In the genomic region with DNA sequence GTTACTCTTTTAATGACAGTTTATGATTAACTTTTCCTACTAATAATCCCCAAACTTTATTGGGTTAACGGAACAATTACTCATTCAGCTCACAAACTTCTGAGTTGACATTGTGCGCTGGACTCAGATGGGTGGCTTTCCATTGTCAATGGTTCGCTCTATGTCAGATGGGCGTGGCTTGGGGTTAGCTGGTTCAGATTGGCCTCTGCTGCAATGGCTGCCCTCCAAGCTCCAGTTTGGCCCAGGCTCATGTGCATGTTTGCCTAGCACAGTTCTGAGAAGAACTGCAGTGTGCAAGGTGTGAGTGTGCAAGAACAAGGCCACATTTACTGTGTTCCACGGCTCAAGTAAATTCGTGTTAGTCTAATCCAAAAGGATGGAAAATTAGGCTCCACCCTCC, we compare ENCODE assay signal across 12 mouse cellular contexts.
"Had no signal": no experiment of that assay in that cellular context is flagged by ENCODE, and none has a peak within 500 bp of the region (broad histone marks: within the 10 kb centered on the region; RNA-seq: fewer than 3 reads in every experiment).

No protein-coding gene starts in this region.

- DNase-seq: gastrocnemius, postnatal 14 days; gastrocnemius, postnatal 36 days; heart, adult 18-20 months; heart, postnatal 14 days; heart, postnatal 36 days; kidney, adult 11 months; kidney, adult 2 months; kidney, adult 9 months; kidney, postnatal 14 days; kidney, postnatal 36 days; layer of hippocampus, postnatal 36 days; left cerebral cortex, postnatal 4 days had no signal
